Mouse (Mus musculus) megakaryocyte, embryonic 14.5 days (primary cell): Measurements from ENCODE around the gene Tctn1. TPM values are rescaled to one million over a fixed set of nuclear protein-coding genes. Genes with fewer than 3 reads are reported as not detected.

Experiments used
- H3K27me3 ChIP-seq: replicated peaks from 2 replicates; pipeline ENCODE3; 2012; ENCODE audit warnings: inconsistent platforms
- H3K36me3 ChIP-seq: replicated peaks from 2 replicates; pipeline ENCODE3; 2012; ENCODE audit warnings: low read length, inconsistent platforms, mixed read lengths
- H3K4me1 ChIP-seq: 2 replicates; pipeline ENCODE4 v1.6.1; 2012; ENCODE audit warnings: inconsistent platforms
- H3K4me3 ChIP-seq: replicated peaks from 2 replicates; pipeline ENCODE3; 2012; ENCODE audit warnings: moderate library complexity, mild to moderate bottlenecking, inconsistent platforms
- H3K9me3 ChIP-seq: 2 replicates; pipeline ENCODE4 v1.6.1; 2012; ENCODE audit warnings: inconsistent platforms
- FLI1 ChIP-seq: IDR thresholded peaks from 2 replicates; pipeline ENCODE4 v1.6.1; 2012; ENCODE audit warnings: low read length, inconsistent platforms, mixed read lengths
- GATA1 ChIP-seq: IDR thresholded peaks from 3 replicates; pipeline ENCODE4 v1.6.1; 2012; ENCODE audit warnings: mixed read lengths, low read length, inconsistent platforms, borderline replicate concordance
- polyA plus RNA-seq: library from polyadenylated mRNA; stranded (reverse); fragments of >175 nt; gene quantifications from 2 replicates; pipeline ENCODE4 v1.2.3, GENCODE M21; 2012; ENCODE audit warnings: low replicate concordance; ENCODE audit not compliant: insufficient read depth

Tctn1 gene
- 3.2 and 11.9 TPM in 2 replicates for polyA plus RNA-seq

GRCm38 (mm10) chr5:122263933-122264905 lies at the start of gene Tctn1:
Tctn1 (minus strand) TSS chr5:122264460.
- Histone ChIP-seq H3K36me3 (peaks cover 32% of the 10 kb centered on the region), H3K4me3 (peak within 1 kb of the TSS; percentile 97), H3K27me3 (no peaks in the 10 kb centered on the region), H3K4me1 (peaks cover 76% of the 10 kb centered on the region), H3K9me3 (no peaks in the 10 kb centered on the region)
- TF ChIP-seq FLI1 = no peak

GRCm38 (mm10) chr5:122312942-122313684 lies 48.9 kb upstream of the Tctn1 start:
- no peak for TF ChIP-seq GATA1
- TF ChIP-seq FLI1 = no peak
- peaks cover 84% of the 10 kb centered on the region for H3K36me3 ChIP-seq
- no peaks in the 10 kb centered on the region for H3K9me3 ChIP-seq
- no peak overlapping the region for H3K4me3 ChIP-seq
- peaks cover 77% of the 10 kb centered on the region for H3K4me1 ChIP-seq
- no peaks in the 10 kb centered on the region for H3K27me3 ChIP-seq

- Histone ChIP-seq H3K9me3 (no peaks in the 10 kb centered on the region), H3K36me3 (peaks cover 84% of the 10 kb centered on the region), H3K4me3 (no peak overlapping the region), H3K27me3 (no peaks in the 10 kb centered on the region), H3K4me1 (peaks cover 77% of the 10 kb centered on the region)
- TF ChIP-seq GATA1 (no peak), FLI1 (no peak)
These were observed 48.1 kb upstream of the Tctn1 start for GRCm38 (mm10) chr5:122312346-122312745.

GRCm38 (mm10) chr5:122311692-122312091 lies 47.4 kb upstream of the Tctn1 start:
- Histone ChIP-seq H3K9me3 (no peaks in the 10 kb centered on the region), H3K36me3 (peaks cover 84% of the 10 kb centered on the region), H3K4me1 (peaks cover 77% of the 10 kb centered on the region), H3K27me3 (no peaks in the 10 kb centered on the region), H3K4me3 (no peak overlapping the region)
- TF ChIP-seq GATA1 (no peak), FLI1 (no peak)

- Histone ChIP-seq H3K4me3 (no peak overlapping the region), H3K9me3 (no peaks in the 10 kb centered on the region), H3K36me3 (peaks cover 80% of the 10 kb centered on the region), H3K4me1 (peaks cover 73% of the 10 kb centered on the region), H3K27me3 (no peaks in the 10 kb centered on the region)
- TF ChIP-seq GATA1 (no peak), FLI1 (no peak)
These were observed 46.4 kb upstream of the Tctn1 start for GRCm38 (mm10) chr5:122310699-122311098.

GRCm38 (mm10) chr5:122306536-122306935 lies 42.3 kb upstream of the Tctn1 start:
- H3K4me1 ChIP-seq = peaks cover 73% of the 10 kb centered on the region
- no peak overlapping the region for H3K4me3 ChIP-seq
- no peak for TF ChIP-seq GATA1
- no peak for TF ChIP-seq FLI1
- H3K27me3 ChIP-seq = no peaks in the 10 kb centered on the region
- peaks cover 54% of the 10 kb centered on the region for H3K36me3 ChIP-seq
- no peaks in the 10 kb centered on the region for H3K9me3 ChIP-seq

- Histone ChIP-seq H3K27me3 (no peaks in the 10 kb centered on the region), H3K4me1 (peaks cover 66% of the 10 kb centered on the region), H3K36me3 (peaks cover 47% of the 10 kb centered on the region), H3K9me3 (no peaks in the 10 kb centered on the region), H3K4me3 (no peak overlapping the region)
- no peak for TF ChIP-seq GATA1
- no peak for TF ChIP-seq FLI1
These were observed 41.2 kb upstream of the Tctn1 start for GRCm38 (mm10) chr5:122305472-122305871.

GRCm38 (mm10) chr5:122304541-122304940 lies 40.3 kb upstream of the Tctn1 start:
- H3K36me3 ChIP-seq = peaks cover 51% of the 10 kb centered on the region
- TF ChIP-seq FLI1 = no peak
- TF ChIP-seq GATA1 = no peak
- H3K4me1 ChIP-seq = peaks cover 73% of the 10 kb centered on the region
- H3K27me3 ChIP-seq = no peaks in the 10 kb centered on the region
- H3K4me3 ChIP-seq = no peak overlapping the region
- H3K9me3 ChIP-seq = no peaks in the 10 kb centered on the region

GRCm38 (mm10) chr5:122303937-122304336 lies 39.7 kb upstream of the Tctn1 start:
- H3K4me3 ChIP-seq = no peak overlapping the region
- no peaks in the 10 kb centered on the region for H3K27me3 ChIP-seq
- peaks cover 73% of the 10 kb centered on the region for H3K4me1 ChIP-seq
- no peak for TF ChIP-seq FLI1
- no peak for TF ChIP-seq GATA1
- H3K36me3 ChIP-seq = peaks cover 48% of the 10 kb centered on the region
- no peaks in the 10 kb centered on the region for H3K9me3 ChIP-seq
